Mouse (Mus musculus) subcutaneous adipose tissue, adult 2 months (tissue): Measurements from ENCODE around the gene Olfr975. TPM values are rescaled to one million over a fixed set of nuclear protein-coding genes. Genes with fewer than 3 reads are reported as not detected.

ENCODE experiments used
- polyA plus RNA-seq: library from polyadenylated mRNA; depleted of rRNA; stranded (reverse); fragments of >200 nt; gene quantifications from 2 replicates; pipeline ENCODE4 v1.2.3, GENCODE M21; 2012; ENCODE audit warnings: low replicate concordance; rRNA removed

Olfr975 gene
- not detected in 2 replicates for polyA plus RNA-seq

GRCm38 (mm10) chr9:39951946-39952345 lies at the start of gene Olfr975:
TSS of gene Olfr975 (minus strand) at chr9:39952046.

GRCm38 (mm10) chr9:39991813-39992212 lies 40.0 kb upstream of the Olfr975 start, which contains the start of gene Olfr978:
TSS of gene Olfr978 (plus strand) at chr9:39992113.

DNA sequence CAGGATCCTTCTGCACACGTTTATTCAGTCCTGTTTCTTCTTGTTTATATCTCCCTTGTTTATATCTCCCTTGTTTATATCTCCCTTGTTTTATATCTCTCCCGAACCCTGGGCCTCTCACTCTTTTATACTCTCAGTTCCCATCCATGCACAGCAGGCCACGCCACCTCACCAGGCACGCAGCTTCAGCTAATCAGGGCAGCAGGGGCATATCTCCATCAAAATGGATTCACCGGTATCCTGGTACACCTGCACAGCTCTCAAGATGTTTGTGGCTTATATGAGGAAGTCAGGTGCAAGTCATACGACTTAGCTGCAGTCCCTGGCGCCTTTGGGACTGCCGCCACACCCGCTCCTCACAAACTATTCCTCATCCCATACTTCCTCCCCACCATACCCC lies 9.2 kb upstream of the Olfr975 start, which contains the start of gene Olfr976:
TSS of gene Olfr976 (minus strand) at position 101 of the 400 bp plus-strand sequence.

DNA sequence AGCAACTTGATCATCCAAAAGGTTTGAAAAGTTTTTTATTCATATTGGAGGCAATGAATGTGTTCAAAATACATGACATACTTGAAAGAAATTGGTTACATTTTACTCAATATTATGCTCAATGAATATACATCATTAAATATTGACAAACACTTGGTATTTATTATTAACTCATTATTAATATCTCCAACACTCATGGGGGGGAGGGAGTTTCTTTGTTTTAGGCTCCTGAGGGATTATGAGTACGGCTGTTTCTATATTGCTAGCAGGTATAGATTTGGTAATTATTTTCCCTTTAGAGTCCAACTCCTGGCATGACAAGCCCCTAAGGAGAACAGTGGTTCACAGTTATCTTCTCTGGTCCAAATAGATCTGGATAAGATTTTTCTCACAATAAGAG lies 14.6 kb downstream of the Olfr975 start, which contains the start of gene Olfr974:
TSS of gene Olfr974 (plus strand) at position 301 of the 400 bp plus-strand sequence.

DNA sequence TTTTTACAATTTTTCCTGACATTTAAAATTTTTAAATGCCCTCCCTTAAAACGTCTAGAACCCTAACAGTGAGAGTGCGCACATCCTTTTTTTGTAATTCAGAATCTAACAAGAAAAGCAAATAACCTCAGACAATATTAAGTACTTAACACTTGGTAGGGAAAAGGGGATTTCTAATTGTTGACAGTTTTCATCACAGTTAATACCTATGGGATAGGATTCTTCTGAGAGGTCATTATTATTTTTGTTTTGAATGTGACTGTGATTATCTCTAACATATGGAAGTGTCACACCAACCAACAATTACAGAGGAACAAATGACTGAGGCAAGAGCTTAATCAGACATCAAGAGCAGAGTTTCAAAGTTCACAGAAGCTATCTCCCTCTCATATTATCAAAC lies 44.8 kb downstream of the Olfr975 start, which contains the start of gene Olfr229:
TSS of gene Olfr229 (plus strand) at position 301 of the 400 bp plus-strand sequence.

Other genes with a start within 250 kb of the Olfr975 start
- gene Olfr149, start 244.9 kb downstream of the Olfr975 start, polyA plus RNA-seq = not detected in 2 replicates
- not detected in 2 replicates for gene Olfr965, start 240.7 kb downstream of the Olfr975 start, polyA plus RNA-seq
- not detected in 2 replicates for gene Olfr150, start 221.1 kb downstream of the Olfr975 start, polyA plus RNA-seq
- gene Olfr967, start 205.8 kb downstream of the Olfr975 start, polyA plus RNA-seq = not detected in 2 replicates
- gene Olfr968, start 168.8 kb downstream of the Olfr975 start, polyA plus RNA-seq = not detected in 2 replicates
- not detected in 2 replicates for gene Olfr969, start 161.1 kb downstream of the Olfr975 start, polyA plus RNA-seq
- not detected in 2 replicates for gene Olfr970, start 143.2 kb downstream of the Olfr975 start, polyA plus RNA-seq
- not detected in 2 replicates for gene Olfr971, start 115.2 kb downstream of the Olfr975 start, polyA plus RNA-seq
- not detected in 2 replicates for gene Olfr972, start 85.6 kb downstream of the Olfr975 start, polyA plus RNA-seq
- not detected in 2 replicates for gene Olfr229, start 44.7 kb downstream of the Olfr975 start, polyA plus RNA-seq
- not detected in 2 replicates for gene Olfr974, start 14.5 kb downstream of the Olfr975 start, polyA plus RNA-seq
- not detected in 2 replicates for gene Olfr976, start 9.1 kb upstream of the Olfr975 start, polyA plus RNA-seq
- gene Olfr978, start 40.1 kb upstream of the Olfr975 start, polyA plus RNA-seq = not detected in 2 replicates
- gene Olfr979, start 51.4 kb upstream of the Olfr975 start, polyA plus RNA-seq = not detected in 2 replicates
- gene Olfr980, start 57.5 kb upstream of the Olfr975 start, polyA plus RNA-seq = not detected in 2 replicates
- gene Olfr981, start 69.4 kb upstream of the Olfr975 start, polyA plus RNA-seq = not detected in 2 replicates
- gene Olfr982, start 121.8 kb upstream of the Olfr975 start, polyA plus RNA-seq = not detected in 2 replicates
- gene Olfr983, start 141.5 kb upstream of the Olfr975 start, polyA plus RNA-seq = not detected in 2 replicates
- not detected in 2 replicates for gene Olfr984, start 162.2 kb upstream of the Olfr975 start, polyA plus RNA-seq
- not detected in 2 replicates for gene Olfr985, start 178.1 kb upstream of the Olfr975 start, polyA plus RNA-seq
- not detected in 2 replicates for gene Tmem225, start 196.1 kb upstream of the Olfr975 start, polyA plus RNA-seq
- not detected in 2 replicates for gene Olfr986, start 228.9 kb upstream of the Olfr975 start, polyA plus RNA-seq
- 1.1 and 3.5 TPM in 2 replicates for gene Zfp202, start 240.3 kb upstream of the Olfr975 start, polyA plus RNA-seq